Mouse (Mus musculus) liver, adult 2 months (tissue): ENCODE data around the gene Cacng3.

Experiments
- CTCF ChIP-seq: fragments of 200-500 bp; IDR thresholded peaks from 2 replicates; pipeline ENCODE4 v1.5.1; 2011; ENCODE audit warnings: low read depth, low read length, control low read depth
- POLR2A ChIP-seq: fragments of 200-500 bp; IDR thresholded peaks from 2 replicates; pipeline ENCODE4 v1.6.1; 2011; ENCODE audit warnings: low read length, control low read depth; ENCODE audit not compliant: insufficient read depth; ENCODE audit errors: extremely low read depth

DNA sequence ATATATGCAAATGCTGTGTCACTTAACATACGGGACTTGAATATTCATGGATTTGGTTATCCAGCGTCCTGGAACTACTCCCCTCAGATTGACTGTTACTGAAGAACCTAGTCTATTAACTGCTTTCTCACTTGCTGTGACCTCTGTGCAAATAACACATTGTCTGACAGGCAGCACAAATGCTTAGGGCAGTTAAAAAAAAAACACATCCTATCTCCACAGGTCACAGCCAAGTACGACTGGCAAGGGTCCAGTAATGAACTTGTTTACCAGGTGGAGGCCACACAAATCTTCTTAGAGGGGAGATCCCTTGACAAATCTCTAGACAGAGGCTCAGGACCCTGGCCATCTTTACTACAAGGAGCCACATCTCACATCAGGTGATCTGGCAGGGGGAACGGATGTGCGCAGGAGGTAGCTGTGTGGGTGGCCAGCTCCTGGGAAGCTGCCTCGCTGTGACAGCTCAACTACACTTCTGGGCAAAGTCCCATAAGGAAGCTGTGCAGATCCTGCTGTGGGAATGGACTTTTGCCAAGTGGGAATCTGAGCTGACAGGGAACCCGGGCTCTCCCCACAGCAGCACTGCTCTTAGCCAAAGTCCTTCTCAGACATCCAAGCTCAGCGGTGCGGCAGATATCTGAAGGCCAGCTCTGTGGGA is 133.7 kb downstream of the Cacng3 start:
- no peak for TF ChIP-seq POLR2A
- no peak for TF ChIP-seq CTCF
